Mouse (Mus musculus) MEL (cell line): ENCODE measurements around the gene Rab13. TPM values are rescaled to one million over a fixed set of nuclear protein-coding genes. Genes with fewer than 3 reads are reported as not detected.

Experiments used
- DNase-seq: peaks from one replicate; pipeline ENCODE4 v3.0.0; 2011; ENCODE audit warnings: low read depth, low spot score
- H3K27ac ChIP-seq: 2 replicates; pipeline ENCODE4 v1.5.1; 2012; ENCODE audit warnings: low read depth, mild to moderate bottlenecking, control low read depth, low read length, moderate library complexity; ENCODE audit not compliant: control insufficient read depth
- H3K27me3 ChIP-seq, 2 experiments: fragments of 150-350 bp in 1 of 2; sonication (generic) in 1 of 2; 2 replicates each; pipeline ENCODE4 v1.6.1; 2012; ENCODE audit warnings: low read length in 2 of 2, mild to moderate bottlenecking in 2 of 2, improper control_type of control experiment in 1 of 2, moderate library complexity in 1 of 2; ENCODE audit not compliant: insufficient read depth in 2 of 2, control insufficient read depth in 1 of 2
- H3K36me3 ChIP-seq, 2 experiments: 2 replicates each; pipeline ENCODE4 v1.6.1; 2012 to 2014; ENCODE audit warnings: low read length in 2 of 2, improper control_type of control experiment in 1 of 2, inconsistent platforms in 1 of 2, mild to moderate bottlenecking in 1 of 2; ENCODE audit not compliant: insufficient read depth in 2 of 2, control insufficient read depth in 1 of 2
- H3K4me1 ChIP-seq, 2 experiments: fragments of 150-350 bp in 1 of 2; sonication (generic) in 1 of 2; 2 replicates each; pipeline ENCODE4 v1.6.1; 2012; ENCODE audit warnings: low read length in 2 of 2, improper control_type of control experiment in 1 of 2, mild to moderate bottlenecking in 1 of 2; ENCODE audit not compliant: insufficient read depth in 2 of 2, control insufficient read depth in 1 of 2
- H3K4me3 ChIP-seq, 2 experiments: fragments of 150-350 bp in 1 of 2; sonication (generic) in 1 of 2; 2 replicates each; pipeline ENCODE4 v1.5.1; 2012; ENCODE audit warnings: low read depth in 2 of 2, low read length in 2 of 2, mild to moderate bottlenecking in 2 of 2, moderate library complexity in 2 of 2, control low read depth in 1 of 2, improper control_type of control experiment in 1 of 2; ENCODE audit not compliant: control insufficient read depth in 1 of 2, insufficient read depth in 1 of 2
- H3K79me2 ChIP-seq: 2 replicates; pipeline ENCODE4 v1.6.1; 2012; ENCODE audit warnings: mild to moderate bottlenecking, low read length, moderate library complexity; ENCODE audit not compliant: control insufficient read depth, poor library complexity, insufficient read depth
- H3K9ac ChIP-seq: 2 replicates; pipeline ENCODE4 v1.6.1; 2012; ENCODE audit warnings: low read depth, mild to moderate bottlenecking, control low read depth, low read length, moderate library complexity; ENCODE audit not compliant: control insufficient read depth, poor library complexity, severe bottlenecking
- H3K9me3 ChIP-seq: fragments of 150-350 bp; sonication (generic); replicated peaks from 2 replicates; pipeline ENCODE4 v1.6.1; 2012; ENCODE audit warnings: mild to moderate bottlenecking, low read length, improper control_type of control experiment, moderate library complexity; ENCODE audit not compliant: insufficient read depth
- CHD1 ChIP-seq: IDR thresholded peaks from 2 replicates; pipeline ENCODE4 v1.6.1; 2012; ENCODE audit warnings: low read depth, mild to moderate bottlenecking, inconsistent platforms, low read length, improper control_type of control experiment
- CTCF ChIP-seq, 3 experiments: IDR thresholded peaks in 2 of 3; conservative IDR thresholded peaks in 1 of 3; 2 replicates each; pipeline ENCODE4 v1.5.1; 2011 to 2012; ENCODE audit warnings: low read length in 3 of 3, low read depth in 2 of 3, mild to moderate bottlenecking in 2 of 3, improper control_type of control experiment in 1 of 3, inconsistent platforms in 1 of 3, mixed read lengths in 1 of 3, moderate library complexity in 1 of 3; ENCODE audit not compliant: control insufficient read depth in 1 of 3, insufficient read depth in 1 of 3, poor library complexity in 1 of 3, severe bottlenecking in 1 of 3
- E2F4 ChIP-seq: IDR thresholded peaks from 2 replicates; pipeline ENCODE4 v1.6.1; 2011; ENCODE audit warnings: low read depth, low read length, improper control_type of control experiment, borderline replicate concordance
- ETS1 ChIP-seq: IDR thresholded peaks from 2 replicates; pipeline ENCODE4 v1.6.1; 2012; ENCODE audit warnings: low read depth, mild to moderate bottlenecking, inconsistent platforms, low read length, improper control_type of control experiment, moderate library complexity
- GABPA ChIP-seq: IDR thresholded peaks from 2 replicates; pipeline ENCODE4 v1.6.1; 2012; ENCODE audit warnings: low read depth, mild to moderate bottlenecking, inconsistent platforms, low read length, improper control_type of control experiment, moderate library complexity
- GATA1 ChIP-seq: IDR thresholded peaks from 2 replicates; pipeline ENCODE4 v1.6.1; 2011; ENCODE audit warnings: low read depth, low read length, improper control_type of control experiment
- HCFC1 ChIP-seq: IDR thresholded peaks from 2 replicates; pipeline ENCODE4 v1.6.1; 2012; ENCODE audit warnings: low read depth, mild to moderate bottlenecking, inconsistent platforms, low read length, improper control_type of control experiment, moderate library complexity
- JUND ChIP-seq: IDR thresholded peaks from 2 replicates; pipeline ENCODE4 v1.6.1; 2011; ENCODE audit warnings: low read depth, mild to moderate bottlenecking, improper control_type of control experiment, low read length
- KAT2A ChIP-seq: conservative IDR thresholded peaks from 2 replicates; pipeline ENCODE4 v1.6.1; 2012; ENCODE audit warnings: low read depth, low read length, improper control_type of control experiment, inconsistent platforms
- MAFK ChIP-seq: IDR thresholded peaks from 2 replicates; pipeline ENCODE4 v1.6.1; 2011; ENCODE audit warnings: low read depth, mild to moderate bottlenecking, low read length, improper control_type of control experiment, borderline replicate concordance
- MAX ChIP-seq: IDR thresholded peaks from 2 replicates; pipeline ENCODE4 v1.6.1; 2011; ENCODE audit warnings: low read length, improper control_type of control experiment
- MAZ ChIP-seq: IDR thresholded peaks from 2 replicates; pipeline ENCODE4 v1.6.1; 2012; ENCODE audit warnings: low read depth, mild to moderate bottlenecking, inconsistent platforms, low read length, improper control_type of control experiment
- MEF2A ChIP-seq: IDR thresholded peaks from 2 replicates; pipeline ENCODE4 v1.6.1; 2014; ENCODE audit warnings: low read depth, mild to moderate bottlenecking, inconsistent platforms, low read length, improper control_type of control experiment; ENCODE audit not compliant: poor library complexity, insufficient replicate concordance, severe bottlenecking; ENCODE audit errors: extremely low read depth
- MYB ChIP-seq: IDR thresholded peaks from 2 replicates; pipeline ENCODE4 v1.6.1; 2011; ENCODE audit warnings: mild to moderate bottlenecking, low read depth, low read length, improper control_type of control experiment
- POLR2A ChIP-seq, 2 experiments: IDR thresholded peaks; 2 replicates each; pipeline ENCODE4 v1.6.1; 2011 to 2012; ENCODE audit warnings: low read length in 2 of 2, mild to moderate bottlenecking in 2 of 2, control low read depth in 1 of 2, improper control_type of control experiment in 1 of 2, low read depth in 1 of 2, moderate library complexity in 1 of 2; ENCODE audit not compliant: control insufficient read depth in 1 of 2, insufficient read depth in 1 of 2, poor library complexity in 1 of 2
- POLR2AphosphoS2 ChIP-seq: IDR thresholded peaks from 2 replicates; pipeline ENCODE4 v1.6.1; 2011; ENCODE audit warnings: low read length, improper control_type of control experiment
- POLR2AphosphoS5 ChIP-seq: IDR thresholded peaks from 2 replicates; pipeline ENCODE4 v1.6.1; 2012; ENCODE audit warnings: low read depth, borderline replicate concordance, mild to moderate bottlenecking, inconsistent platforms, low read length, moderate library complexity, mixed read lengths
- RAD21 ChIP-seq: IDR thresholded peaks from 2 replicates; pipeline ENCODE4 v1.6.1; 2011; ENCODE audit warnings: mild to moderate bottlenecking, low read depth, low read length, improper control_type of control experiment
- RCOR1 ChIP-seq: IDR thresholded peaks from 2 replicates; pipeline ENCODE4 v1.6.1; 2012; ENCODE audit warnings: low read depth, mild to moderate bottlenecking, inconsistent platforms, low read length, improper control_type of control experiment
- SMC3 ChIP-seq: IDR thresholded peaks from 2 replicates; pipeline ENCODE4 v1.6.1; 2011; ENCODE audit warnings: low read depth, low read length, improper control_type of control experiment
- TAL1 ChIP-seq: IDR thresholded peaks from 2 replicates; pipeline ENCODE4 v1.6.1; 2012; ENCODE audit warnings: mild to moderate bottlenecking, inconsistent platforms, low read length, moderate library complexity, mixed read lengths
- TBP ChIP-seq: IDR thresholded peaks from 2 replicates; pipeline ENCODE4 v1.8.0; 2011; ENCODE audit warnings: low read depth, low read length, improper control_type of control experiment
- UBTF ChIP-seq: IDR thresholded peaks from 2 replicates; pipeline ENCODE4 v1.6.1; 2012; ENCODE audit warnings: low read depth, mild to moderate bottlenecking, inconsistent platforms, low read length, improper control_type of control experiment, moderate library complexity, borderline replicate concordance; ENCODE audit not compliant: insufficient read depth
- USF1 ChIP-seq: IDR thresholded peaks from 2 replicates; pipeline ENCODE4 v1.6.1; 2014; ENCODE audit warnings: low read depth, mild to moderate bottlenecking, inconsistent platforms, low read length, improper control_type of control experiment, moderate library complexity
- ZC3H11A ChIP-seq: IDR thresholded peaks from 2 replicates; pipeline ENCODE4 v1.6.1; 2012; ENCODE audit warnings: low read depth, mild to moderate bottlenecking, inconsistent platforms, low read length, improper control_type of control experiment
- ZMIZ1 ChIP-seq: IDR thresholded peaks from 2 replicates; pipeline ENCODE4 v1.6.1; 2012; ENCODE audit warnings: low read depth, mild to moderate bottlenecking, inconsistent platforms, low read length, improper control_type of control experiment, moderate library complexity
- ZNF384 ChIP-seq: IDR thresholded peaks from 2 replicates; pipeline ENCODE4 v1.6.1; 2012; ENCODE audit warnings: low read depth, mild to moderate bottlenecking, inconsistent platforms, low read length, improper control_type of control experiment
- polyA plus RNA-seq, 2 experiments: library from polyadenylated mRNA; stranded (reverse) in 1 of 2; unstranded in 1 of 2; fragments of >175 nt in 1 of 2; fragments of >200 nt in 1 of 2; gene quantifications; 2 replicates each; pipeline versions ENCODE4 v1.2.1 to v1.2.4; 2012; ENCODE audit warnings: low replicate concordance in 2 of 2, low read depth in 1 of 2; ENCODE audit not compliant: insufficient read length in 2 of 2, insufficient read depth in 1 of 2, missing spikeins in 1 of 2
- total RNA-seq: library from RNA; depleted of rRNA; stranded (reverse); fragments of 300-350 nt; gene quantifications from 2 replicates; pipeline ENCODE4 v1.2.3, GENCODE M21; 2012

The Rab13 gene
- total and polyA plus RNA-seq, 3 experiments: 5.1 to 7.7 TPM; not detected in 1

- no peak for DNase-seq
- peaks cover 2 to 9% of the 10 kb centered on the region in 2 experiments; a peak in 2 of 4 replicates for H3K4me1 ChIP-seq
- TF ChIP-seq POLR2AphosphoS5 (no peak), POLR2A (IDR thresholded peaks at IDR 0.05; ENCODE audit: control insufficient read depth in 1 of 2, insufficient read depth in 1 of 2, low read depth in 1 of 2, low read length in 2 of 2, poor library complexity in 1 of 2) (no peak), CHD1 (no peak), MAX (no peak), TBP (no peak), USF1 (no peak), ZC3H11A (no peak), MAZ (no peak), MEF2A (no peak), GATA1 (no peak), TAL1 (no peak), MYB (no peak), E2F4 (no peak), HCFC1 (no peak)
- no peak overlapping the region for H3K4me3 ChIP-seq
- H3K36me3 ChIP-seq: peaks cover 0 to 13% of the 10 kb centered on the region in 2 experiments; a peak in 2 of 4 replicates
- no peaks in the 10 kb centered on the region for H3K79me2 ChIP-seq
- H3K9me3 ChIP-seq: no peaks in the 10 kb centered on the region
- no peak overlapping the region for H3K9ac ChIP-seq
- no peak overlapping the region for H3K27ac ChIP-seq
- H3K27me3 ChIP-seq: no peaks in the 10 kb centered on the region
Measured at GRCm38 (mm10) chr3:90194759-90195158, 18.7 kb upstream of the Rab13 start.

GRCm38 (mm10) chr3:90195644-90196043 is 17.9 kb upstream of the Rab13 start:
- Histone ChIP-seq H3K9ac (no peak overlapping the region), H3K27me3 (no peaks in the 10 kb centered on the region), H3K4me1 (peaks cover 2 to 9% of the 10 kb centered on the region in 2 experiments; a peak in 2 of 4 replicates), H3K4me3 (no peak overlapping the region), H3K79me2 (no peaks in the 10 kb centered on the region), H3K36me3 (peaks cover 0 to 13% of the 10 kb centered on the region in 2 experiments; a peak in 2 of 4 replicates), H3K27ac (no peak overlapping the region), H3K9me3 (no peaks in the 10 kb centered on the region)
- no peak for DNase-seq
- no peak for TF ChIP-seq GABPA
- no peak for TF ChIP-seq RAD21
- no peak for TF ChIP-seq MAZ
- TF ChIP-seq SMC3: no peak
- no peak for TF ChIP-seq POLR2AphosphoS2
- TF ChIP-seq CTCF (IDR thresholded peaks at IDR 0.05 in 2 of 3, conservative IDR thresholded peaks at IDR 0.05 in 1 of 3; ENCODE audit: control insufficient read depth in 1 of 3, insufficient read depth in 1 of 3, low read depth in 2 of 3, low read length in 3 of 3, poor library complexity in 1 of 3, severe bottlenecking in 1 of 3): no peak
- TF ChIP-seq JUND: no peak
- no peak for TF ChIP-seq TAL1
- TF ChIP-seq RCOR1: no peak
- no peak for TF ChIP-seq POLR2A (IDR thresholded peaks at IDR 0.05; ENCODE audit: control insufficient read depth in 1 of 2, insufficient read depth in 1 of 2, low read depth in 1 of 2, low read length in 2 of 2, poor library complexity in 1 of 2)
- TF ChIP-seq GATA1: no peak
- TF ChIP-seq MEF2A: no peak
- TF ChIP-seq ETS1: no peak
- no peak for TF ChIP-seq KAT2A
- no peak for TF ChIP-seq UBTF
- TF ChIP-seq USF1: no peak
- TF ChIP-seq ZMIZ1: no peak
- no peak for TF ChIP-seq ZNF384
- TF ChIP-seq MAFK: no peak
